Mouse (Mus musculus) E14TG2a.4 (cell line): ENCODE data around the gene Srgap1.

ENCODE experiments used
- CTCF ChIP-seq: conservative IDR thresholded peaks from 2 replicates; pipeline ENCODE4 v1.5.1; 2014; ENCODE audit warnings: low read length
- NANOG ChIP-seq: IDR thresholded peaks from 2 replicates; pipeline ENCODE4 v1.6.1; 2014; ENCODE audit warnings: borderline replicate concordance, low read length, mixed read lengths

DNA sequence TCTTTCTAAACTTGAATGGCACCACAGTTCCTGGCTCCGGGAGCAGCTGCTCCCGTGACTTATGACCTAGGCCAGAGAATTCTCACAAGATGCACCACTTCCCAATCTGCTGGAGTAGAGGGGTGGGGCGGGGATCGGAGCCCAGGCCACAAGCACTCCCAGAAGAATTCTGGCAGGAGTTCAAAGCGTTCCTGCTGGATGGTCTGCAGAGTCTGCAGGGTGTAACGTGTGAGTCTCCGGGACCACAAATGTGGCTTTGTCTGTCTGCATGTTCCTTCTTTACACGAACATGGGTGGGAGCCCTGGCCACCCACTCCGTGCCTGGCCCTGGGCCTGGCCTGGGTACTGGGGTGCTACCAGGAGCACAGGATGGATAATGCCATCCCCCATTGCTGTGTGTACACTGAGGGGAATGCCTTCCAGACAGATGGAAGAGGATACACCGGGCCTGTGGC is 28.5 kb downstream of the Srgap1 start:
- TF ChIP-seq NANOG (no peak), CTCF (no peak)
